Mouse (Mus musculus) lung, adult 2 months (tissue): Measurements from ENCODE around the gene Ing2.

Experiments
- CTCF ChIP-seq: fragments of 200-500 bp; IDR thresholded peaks from 2 replicates; pipeline ENCODE4 v1.5.1; 2011; ENCODE audit warnings: mild to moderate bottlenecking, low read length, control low read depth; ENCODE audit not compliant: insufficient read depth
- POLR2A ChIP-seq: fragments of 200-500 bp; IDR thresholded peaks from 2 replicates; pipeline ENCODE4 v1.6.1; 2011; ENCODE audit warnings: low read depth, mild to moderate bottlenecking, control low read depth, low read length, borderline replicate concordance; ENCODE audit errors: extremely low read depth

DNA sequence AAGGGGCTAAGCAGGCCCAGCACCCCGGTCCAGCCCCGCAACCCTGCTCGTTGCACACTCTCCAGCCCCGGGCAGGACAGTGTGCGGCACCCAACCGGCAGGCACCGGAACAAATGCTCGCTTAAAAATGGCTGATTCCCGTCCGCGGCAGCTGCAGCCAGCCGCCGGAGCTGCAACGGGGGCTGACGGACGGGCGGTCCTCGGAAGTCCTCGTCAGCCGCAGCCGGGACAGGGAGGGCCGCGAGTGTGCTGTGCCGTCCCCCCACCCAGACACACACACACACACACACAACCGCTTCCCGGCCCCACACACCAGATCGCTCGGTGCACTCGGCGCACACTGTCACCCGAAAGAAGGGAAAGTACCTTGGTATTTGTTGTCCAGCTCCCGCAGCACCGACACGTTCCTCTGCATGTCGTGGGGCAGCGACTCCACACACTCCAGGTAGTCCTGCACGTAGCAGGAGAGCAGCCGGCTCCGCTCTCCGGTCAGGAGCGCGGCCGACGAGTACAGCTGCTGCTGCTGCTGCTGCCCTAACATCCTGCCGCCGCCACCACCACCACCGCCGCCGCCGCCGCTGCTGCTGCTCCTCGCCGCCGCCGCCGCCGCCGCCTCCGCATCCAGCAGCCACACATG is 1.1 kb downstream of the Ing2 start:
- TF ChIP-seq POLR2A, result no peak
- TF ChIP-seq CTCF, result no peak
